Mouse (Mus musculus) heart, embryonic 16.5 days (tissue): Measurements from ENCODE around the gene Fer1l4. TPM values are rescaled to one million over a fixed set of nuclear protein-coding genes. Genes with fewer than 3 reads are reported as not detected.

ENCODE experiments used
- ATAC-seq: fragments of 200-750 bp; cut with Nextera tagmentation; replicated peaks from 2 replicates; pipeline ENCODE4 v1.8.0; 2017; ENCODE audit warnings: moderate number of reproducible peaks; ENCODE audit not compliant: insufficient read depth, low FRiP score; ENCODE audit errors: extremely low read depth
- H3K27ac ChIP-seq: fragments of 300-500 bp; sonication (generic); 2 replicates; pipeline ENCODE4 v1.5.1; 2014; ENCODE audit warnings: mild to moderate bottlenecking, low read length, control low read depth, moderate library complexity
- H3K27me3 ChIP-seq: fragments of 300-500 bp; sonication (generic); 2 replicates; pipeline ENCODE4 v1.6.1; 2014; ENCODE audit warnings: low read length, mixed read lengths; ENCODE audit not compliant: control insufficient read depth, insufficient read depth
- H3K36me3 ChIP-seq: fragments of 300-500 bp; sonication (generic); 2 replicates; pipeline ENCODE4 v1.6.1; 2014; ENCODE audit not compliant: control insufficient read depth, insufficient read depth
- H3K4me1 ChIP-seq: fragments of 300-500 bp; sonication (generic); 2 replicates; pipeline ENCODE4 v1.6.1; 2014; ENCODE audit warnings: low read length, mixed read lengths; ENCODE audit not compliant: control insufficient read depth, insufficient read depth
- H3K4me2 ChIP-seq: fragments of 300-500 bp; sonication (generic); 2 replicates; pipeline ENCODE4 v1.6.1; 2014; ENCODE audit warnings: low read depth, mild to moderate bottlenecking, control low read depth, low read length
- H3K4me3 ChIP-seq: fragments of 300-500 bp; sonication (generic); 2 replicates; pipeline ENCODE4 v1.5.1; 2014; ENCODE audit warnings: mild to moderate bottlenecking, control low read depth, low read length
- H3K9ac ChIP-seq: fragments of 300-500 bp; sonication (generic); 2 replicates; pipeline ENCODE4 v1.6.1; 2014; ENCODE audit warnings: low read length, control low read depth
- H3K9me3 ChIP-seq: fragments of 300-500 bp; sonication (generic); replicated peaks from 2 replicates; pipeline ENCODE4 v1.6.1; 2016; ENCODE audit warnings: low read length; ENCODE audit not compliant: control insufficient read depth
- WGBS: fragments of 180-500 bp; shearing (Covaris S2); extraction: QIAGEN DNeasy Blood & Tissue Kit; methylation state at CpG from one replicate; pipeline ENCODE4 v1.1.7; 2014; 5-methylcytosine and 5-hydroxymethylcytosine counted together
- polyA plus RNA-seq: library from polyadenylated mRNA; unstranded; fragments of >200 nt; fragmentation: Nextera tagmentation; extraction: Ambion mirVana; gene quantifications from 2 replicates; pipeline ENCODE4 v1.2.1, GENCODE M21; 2015

The Fer1l4 gene
- polyA plus RNA-seq, 1 experiment from 2014 or later = not detected

GRCm38 (mm10) chr2:156077461-156077860 is 24.7 kb upstream of the Fer1l4 start:
- H3K4me2 ChIP-seq = no peak overlapping the region
- H3K36me3 ChIP-seq = peaks cover 49% of the 10 kb centered on the region
- H3K27me3 ChIP-seq = no peaks in the 10 kb centered on the region
- H3K9me3 ChIP-seq = no peaks in the 10 kb centered on the region
- no peak overlapping the region for H3K4me3 ChIP-seq
- ATAC-seq = no peak
- H3K27ac ChIP-seq = no peak overlapping the region
- peaks cover 14% of the 10 kb centered on the region for H3K4me1 ChIP-seq
- WGBS = 83% methylated on average over 7 of the region's 7 CpGs
- H3K9ac ChIP-seq = no peak overlapping the region

DNA sequence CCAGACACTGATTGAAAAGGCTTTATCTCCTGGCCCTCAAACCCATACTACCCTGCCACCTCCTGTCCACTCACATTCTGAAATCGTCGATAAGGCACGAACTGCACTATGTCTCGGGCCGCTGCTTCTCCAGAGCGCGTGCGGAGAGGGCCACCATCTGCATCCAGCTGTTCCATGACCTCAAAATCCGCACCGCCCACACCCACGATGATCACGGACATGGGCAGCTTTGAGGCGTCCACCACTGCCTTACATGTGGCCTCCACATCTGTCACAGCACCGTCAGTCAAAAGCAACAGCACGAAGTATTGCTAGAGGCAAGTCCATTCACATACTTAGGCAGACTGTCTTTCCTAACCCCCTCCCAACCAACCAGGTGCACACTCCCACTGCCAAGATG is 21.0 kb upstream of the Fer1l4 start:
- WGBS = 88% methylated on average over 15 of the region's 15 CpGs
- H3K9ac ChIP-seq = no peak overlapping the region
- ATAC-seq = no peak
- no peak overlapping the region for H3K4me3 ChIP-seq
- no peaks in the 10 kb centered on the region for H3K4me1 ChIP-seq
- no peak overlapping the region for H3K4me2 ChIP-seq
- no peaks in the 10 kb centered on the region for H3K9me3 ChIP-seq
- peaks cover 69% of the 10 kb centered on the region for H3K36me3 ChIP-seq
- H3K27ac ChIP-seq = no peak overlapping the region
- no peaks in the 10 kb centered on the region for H3K27me3 ChIP-seq

DNA sequence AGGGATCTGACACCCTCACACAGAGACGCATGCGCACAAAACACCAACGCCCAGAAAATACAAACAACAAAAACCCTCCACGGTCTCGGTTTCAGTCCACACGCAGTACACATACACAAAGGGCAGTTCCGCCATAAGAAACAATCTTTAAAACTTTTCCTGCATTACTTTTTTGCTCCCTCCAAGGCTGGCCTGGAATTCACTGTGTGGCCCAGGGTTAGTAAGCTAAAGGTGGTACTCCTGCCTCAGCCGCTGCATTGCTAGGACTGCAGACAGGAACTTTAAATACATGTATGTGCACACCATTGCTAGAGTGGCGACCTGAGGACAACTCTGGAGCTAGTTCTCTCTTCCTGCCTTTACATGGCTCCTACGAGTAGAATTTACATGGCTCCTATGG is 18.5 kb upstream of the Fer1l4 start:
- H3K4me1 ChIP-seq = no peaks in the 10 kb centered on the region

DNA sequence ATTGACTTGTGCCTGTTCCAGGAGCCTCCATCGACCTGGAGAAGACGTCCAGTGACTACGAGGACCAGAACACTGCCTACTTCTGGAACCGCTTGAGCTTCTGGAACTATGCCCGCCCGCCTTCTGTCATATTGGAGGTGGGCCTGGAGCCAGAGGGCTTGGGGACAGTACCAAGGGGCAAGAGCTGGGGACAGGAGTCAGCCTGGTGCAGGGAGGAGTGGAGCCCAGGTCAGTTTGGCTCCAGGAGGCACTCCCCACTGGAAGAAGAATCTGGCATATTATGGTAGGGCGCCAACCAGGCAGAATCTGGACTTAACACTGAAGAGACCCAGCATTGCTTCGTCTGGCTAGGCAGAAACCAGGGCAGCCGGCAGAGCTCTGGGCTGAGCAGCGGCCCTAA is 15.2 kb upstream of the Fer1l4 start:
- H3K9me3 ChIP-seq = no peaks in the 10 kb centered on the region
- H3K4me1 ChIP-seq = 0 out of 2 replicates have a peak, but pooled peaks cover 4% of the 10 kb centered on the region
- peaks cover 26% of the 10 kb centered on the region for H3K36me3 ChIP-seq
- H3K27ac ChIP-seq = no peak overlapping the region
- H3K4me3 ChIP-seq = no peak overlapping the region
- no peak overlapping the region for H3K4me2 ChIP-seq
- H3K9ac ChIP-seq = no peak overlapping the region
- WGBS = 88% methylated on average over 10 of the region's 10 CpGs
- H3K27me3 ChIP-seq = no peaks in the 10 kb centered on the region
- no peak for ATAC-seq

More for the DNA sequence above, 18.5 kb upstream of the Fer1l4 start:
- Histone ChIP-seq H3K4me2 (no peak overlapping the region), H3K9me3 (no peaks in the 10 kb centered on the region), H3K9ac (no peak overlapping the region), H3K27ac (no peak overlapping the region), H3K36me3 (peaks cover 56% of the 10 kb centered on the region), H3K27me3 (no peaks in the 10 kb centered on the region), H3K4me3 (no peak overlapping the region)
- WGBS = 96% methylated on average over 10 of the region's 10 CpGs
- no peak for ATAC-seq

GRCm38 (mm10) chr2:156066126-156066525 is 13.4 kb upstream of the Fer1l4 start:
- Histone ChIP-seq H3K4me1 (0 out of 2 replicates have a peak, but pooled peaks cover 4% of the 10 kb centered on the region), H3K27me3 (no peaks in the 10 kb centered on the region), H3K9me3 (no peaks in the 10 kb centered on the region), H3K4me3 (peak overlapping the region; percentile 83), H3K36me3 (peaks cover 10% of the 10 kb centered on the region; the same call in 1 of the 2 replicates), H3K27ac (no peak overlapping the region), H3K9ac (peak overlapping the region; percentile 87), H3K4me2 (peak overlapping the region; percentile 99)
- no peak for ATAC-seq
- WGBS = 42% methylated on average over 10 of the region's 10 CpGs

DNA sequence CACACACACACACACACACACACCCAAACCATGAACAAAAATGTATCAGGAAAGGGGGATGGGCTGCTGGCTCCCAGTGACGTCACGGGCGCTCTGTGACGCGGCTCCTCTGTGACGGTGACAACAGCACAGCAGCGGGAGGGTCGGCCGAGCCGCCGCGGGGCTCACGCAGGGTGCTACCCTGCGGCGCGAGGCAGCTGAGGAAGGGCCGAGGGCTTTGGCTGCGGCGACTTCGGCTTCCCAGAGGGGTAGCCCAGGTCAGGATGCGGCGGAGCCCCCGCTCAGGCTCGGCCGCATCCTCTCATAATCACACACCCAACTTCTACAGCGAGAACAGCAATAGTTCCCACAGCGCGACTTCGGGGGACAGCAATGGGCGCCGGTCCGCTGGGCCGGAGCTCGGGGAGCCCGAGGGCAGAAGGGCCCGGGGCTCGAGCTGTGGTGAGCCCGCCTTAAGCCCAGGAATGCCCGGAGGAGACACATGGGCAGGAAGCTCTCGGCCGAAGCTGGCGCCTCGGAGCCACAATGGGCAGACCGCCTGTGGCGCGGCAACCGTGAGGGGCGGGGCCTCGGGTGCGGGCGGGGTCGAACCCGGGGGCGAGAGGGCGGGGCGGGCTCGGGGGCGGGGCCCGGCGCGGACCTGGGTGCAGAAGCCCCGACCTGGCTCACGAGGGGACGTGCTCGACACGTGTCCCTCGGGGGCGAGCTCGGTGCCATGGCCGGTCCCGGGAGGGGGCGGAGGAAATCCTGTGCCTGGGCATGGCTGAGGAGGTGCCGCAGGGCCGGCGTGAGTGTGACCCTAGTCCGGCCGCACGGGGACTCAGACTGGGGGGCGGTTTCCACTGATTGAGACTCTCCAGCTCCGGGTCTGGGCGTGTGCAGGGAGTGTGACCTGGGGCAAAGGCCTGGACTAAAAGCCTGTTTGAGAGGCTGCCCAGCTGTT is 12.6 kb upstream of the Fer1l4 start, which contains the start of gene Spag4:
Gene Spag4, plus strand, starts transcription at position 77 of the 943 bp plus-strand sequence.
- Histone ChIP-seq H3K4me3 (peak within 1 kb of the TSS; percentile 83), H3K36me3 (peaks cover 7% of the 10 kb centered on the region; the same call in 1 of the 2 replicates), H3K27ac (peak within 1 kb of the TSS; percentile 64), H3K27me3 (no peaks in the 10 kb centered on the region), H3K9me3 (no peaks in the 10 kb centered on the region), H3K9ac (peak within 1 kb of the TSS; percentile 87), H3K4me2 (peak within 1 kb of the TSS; percentile 99), H3K4me1 (0 out of 2 replicates have a peak, but pooled peaks cover 4% of the 10 kb centered on the region)
- WGBS = under 1% methylated on average over 75 of the region's 81 CpGs
- peak; percentile 86 for ATAC-seq

DNA sequence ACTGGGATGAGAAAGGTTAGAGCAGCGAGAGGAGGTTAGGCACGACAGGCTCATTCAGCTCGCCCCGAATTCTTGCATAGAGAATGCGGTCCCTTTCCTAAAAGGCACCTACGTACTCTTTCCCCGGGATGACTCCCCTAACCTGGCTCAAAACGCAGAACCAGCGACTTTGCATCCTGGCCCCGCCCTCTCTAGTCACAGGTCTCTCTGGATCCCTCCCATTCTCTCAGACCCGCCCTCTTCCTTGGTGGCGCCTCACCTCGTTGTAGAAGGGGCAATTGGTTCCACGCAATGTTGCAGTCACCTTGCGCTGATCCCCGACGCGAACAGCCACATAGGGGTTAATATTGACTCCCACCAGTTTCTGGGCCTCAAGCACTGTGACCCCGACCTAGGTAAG is 4.8 kb downstream of the Fer1l4 start:
- Histone ChIP-seq H3K27ac (no peak overlapping the region), H3K9me3 (no peaks in the 10 kb centered on the region), H3K36me3 (no peaks in the 10 kb centered on the region), H3K4me3 (no peak overlapping the region), H3K4me2 (no peak overlapping the region), H3K27me3 (peaks cover 17% of the 10 kb centered on the region), H3K9ac (no peak overlapping the region), H3K4me1 (no peaks in the 10 kb centered on the region)
- ATAC-seq = no peak
- 8% methylated on average over 19 of the region's 19 CpGs for WGBS

- 76% methylated on average over 8 of the region's 8 CpGs for WGBS
- Histone ChIP-seq H3K9ac (no peak overlapping the region), H3K9me3 (no peaks in the 10 kb centered on the region), H3K4me1 (no peaks in the 10 kb centered on the region), H3K27me3 (peaks cover 8% of the 10 kb centered on the region), H3K27ac (no peak overlapping the region), H3K4me2 (no peak overlapping the region), H3K4me3 (no peak overlapping the region), H3K36me3 (no peaks in the 10 kb centered on the region)
- ATAC-seq = no peak
Measured at GRCm38 (mm10) chr2:156042903-156043302, 9.8 kb downstream of the Fer1l4 start.

DNA sequence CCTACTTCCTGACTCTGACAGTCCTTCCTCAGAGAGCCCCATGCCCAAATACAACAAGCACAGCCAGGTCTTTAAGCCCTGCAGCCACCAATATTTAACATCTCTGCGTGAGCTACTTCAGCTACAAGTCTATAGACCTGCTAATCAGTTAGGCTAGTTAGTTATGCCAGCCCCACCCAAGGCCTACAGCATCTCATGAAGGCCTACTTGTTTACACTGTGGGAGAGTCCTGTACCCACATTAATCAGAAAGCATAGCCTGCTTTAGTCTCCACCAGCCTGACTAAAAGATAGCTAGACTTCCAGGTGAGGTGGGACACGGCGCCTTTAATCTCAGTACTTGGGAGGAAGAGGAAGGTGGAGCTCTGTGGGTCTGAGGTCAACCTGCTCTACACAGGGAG is 13.4 kb downstream of the Fer1l4 start:
- Histone ChIP-seq H3K27ac (no peak overlapping the region), H3K27me3 (no peaks in the 10 kb centered on the region), H3K36me3 (no peaks in the 10 kb centered on the region), H3K9ac (no peak overlapping the region), H3K9me3 (no peaks in the 10 kb centered on the region), H3K4me3 (no peak overlapping the region), H3K4me1 (no peaks in the 10 kb centered on the region), H3K4me2 (no peak overlapping the region)
- 84% methylated on average over 3 of the region's 3 CpGs for WGBS
- no peak for ATAC-seq
